Comparison of ENCODE assay signal across 9 mouse cellular contexts in genomic region chr11:80090555-80091164, GRCm38 (mm10). TPM values are rescaled to one million over a fixed set of nuclear protein-coding genes. Genes with fewer than 3 reads are reported as not detected.
DNase-seq lines count a peak whose midpoint lies in the region; ATAC-seq and TF ChIP-seq lines count a peak whose summit lies in the region.
"Had no signal": no experiment of that assay in that cellular context is flagged by ENCODE, and none has a peak within 500 bp of the region (broad histone marks: within the 10 kb centered on the region; RNA-seq: fewer than 3 reads in every experiment).

No protein-coding gene starts in this region.

- in situ Hi-C loops in CH12.LX (cut with MboI; ENCODE audit: low pct_ligation_motif_present, low pct_unique_long_range_greater_than_20kb, low sequenced_read_pairs) = no loop called here

- TF ChIP-seq POLR2A in CH12.LX (IDR thresholded peaks at IDR 0.05; ENCODE audit: low read depth, low read length) = no peak

- peaks cover 15% of the 10 kb centered on the region; the same call in 1 of the 2 replicates for H3K36me3 ChIP-seq in heart, embryonic 10.5 days
- H3K36me3 ChIP-seq in CH12.LX (replicated peaks in 1 of 2; ENCODE audit: control insufficient read depth in 1 of 2, insufficient read depth in 1 of 2, low read length in 1 of 2) = peaks cover 15 to 30% of the 10 kb centered on the region in 2 experiments
- peaks cover 5% of the 10 kb centered on the region; the same call in 1 of the 2 replicates for H3K36me3 ChIP-seq in hindbrain, embryonic 13.5 days
- H3K36me3 ChIP-seq in macrophage (ENCODE audit: inconsistent target) = no peaks in the 10 kb centered on the region

- H3K79me2 ChIP-seq in CH12.LX (replicated peaks; ENCODE audit: control insufficient read depth, extremely low read depth, insufficient read depth, poor library complexity, severe bottlenecking) = peaks cover 56% of the 10 kb centered on the region
- H3K79me2 ChIP-seq in macrophage (ENCODE audit: inconsistent target) = peaks cover 57% of the 10 kb centered on the region

- TF ChIP-seq RAD21 in CH12.LX (IDR thresholded peaks at IDR 0.05; ENCODE audit: low read depth, low read length) = no peak; the same call in 1 of the 2 replicates

- no peaks in the 10 kb centered on the region for H3K27me3 ChIP-seq in heart, embryonic 10.5 days (ENCODE audit: insufficient read depth, poor library complexity, severe bottlenecking)
- H3K27me3 ChIP-seq in CH12.LX (replicated peaks) = no peaks in the 10 kb centered on the region
- no peaks in the 10 kb centered on the region for H3K27me3 ChIP-seq in hindbrain, embryonic 13.5 days

- H3K4me3 ChIP-seq in heart, embryonic 10.5 days = peak overlapping the region; percentile 100
- peak overlapping the region; percentile 73 to 88 (median 75) for H3K4me3 ChIP-seq in CH12.LX (replicated peaks in 1 of 3; ENCODE audit: low read depth in 2 of 3, low read length in 2 of 3, poor library complexity in 1 of 3)
- H3K4me3 ChIP-seq in hindbrain, embryonic 13.5 days = peak overlapping the region; percentile 98; the same call in 1 of the 2 replicates
- peak overlapping the region; percentile 78 for H3K4me3 ChIP-seq in macrophage (ENCODE audit: inconsistent target)

- TF ChIP-seq EP300 in CH12.LX (IDR thresholded peaks at IDR 0.05; ENCODE audit: low read length) = no peak

- peaks cover 5% of the 10 kb centered on the region; the same call in 1 of the 2 replicates for H3K4me1 ChIP-seq in heart, embryonic 10.5 days
- peaks cover 9 to 46% of the 10 kb centered on the region in 2 experiments for H3K4me1 ChIP-seq in CH12.LX (ENCODE audit: control insufficient read depth in 1 of 2, insufficient read depth in 2 of 2)
- peaks cover 16% of the 10 kb centered on the region for H3K4me1 ChIP-seq in hindbrain, embryonic 13.5 days (replicated peaks)

- dilution Hi-C loops in CH12.LX (cut with MboI; ENCODE audit: extremely low pct_ligation_motif_present, extremely low pct_unique_long_range_greater_than_20kb, low sequenced_read_pairs) = no loop called here

- H3K27ac ChIP-seq in heart, embryonic 10.5 days = no peak overlapping the region
- H3K27ac ChIP-seq in CH12.LX (ENCODE audit: insufficient read depth, low read depth) (no peak overlapping the region), macrophage (no peak overlapping the region)
- H3K27ac ChIP-seq in hindbrain, embryonic 13.5 days = no peak overlapping the region

- peak overlapping the region; percentile 89; the same call in 1 of the 2 replicates for H3K9ac ChIP-seq in CH12.LX (ENCODE audit: insufficient read depth, low read depth)
- no peak overlapping the region for H3K9ac ChIP-seq in hindbrain, embryonic 13.5 days

- H3K9me3 ChIP-seq in heart, embryonic 10.5 days = no peaks in the 10 kb centered on the region
- no peaks in the 10 kb centered on the region for H3K9me3 ChIP-seq in CH12.LX (replicated peaks; ENCODE audit: low read length)
- no peaks in the 10 kb centered on the region for H3K9me3 ChIP-seq in hindbrain, embryonic 13.5 days

- no peak for ATAC-seq in hindbrain, embryonic 13.5 days (ENCODE audit: low FRiP score)

- H3K4me2 ChIP-seq in CH12.LX (ENCODE audit: insufficient read depth, low read depth, poor library complexity, severe bottlenecking) = peak overlapping the region; percentile 69; the same call in 1 of the 2 replicates
- H3K4me2 ChIP-seq in hindbrain, embryonic 13.5 days = peak overlapping the region; percentile 92

- no peak for DNase-seq in heart, embryonic 10.5 days (ENCODE audit: low spot score)
- no peak for DNase-seq in heart, adult 11 months
- DNase-seq in CH12.LX (ENCODE audit: extremely low read depth) = no peak
- no peak for DNase-seq in cerebellum, postnatal 4 days (ENCODE audit: low spot score in 2 of 2)
- DNase-seq in gastrocnemius, adult 18-20 months (ENCODE audit: low spot score) = no peak
- DNase-seq in left cerebral cortex, adult 8-10 months (ENCODE audit: low spot score in 2 of 2) = no peak
- DNase-seq: cerebellum, postnatal 10 days had no signal

- TF ChIP-seq CTCF in CH12.LX (conservative IDR thresholded peaks at IDR 0.05 in 1 of 2, IDR thresholded peaks at IDR 0.05 in 1 of 2; ENCODE audit: low read depth in 2 of 2, low read length in 2 of 2) = peak in 1 of 2 experiments; percentile 26; a peak in 2 of 4 replicates

- 62% methylated on average over 3 of the region's 3 CpGs for WGBS in heart, embryonic 10.5 days
- WGBS in hindbrain, embryonic 13.5 days = 66% methylated on average over 3 of the region's 3 CpGs
- WGBS in macrophage (ENCODE audit: missing documents) = 46% methylated on average over 3 of the region's 3 CpGs

TF ChIP-seq in CH12.LX, 34 proteins besides CTCF, POLR2A, EP300 and RAD21:
- peak; percentile 90 for TF ChIP-seq ZNF384 (IDR thresholded peaks at IDR 0.05; ENCODE audit: low read depth, low read length)
- no peak for TF ChIP-seq ZC3H11A (IDR thresholded peaks at IDR 0.05; ENCODE audit: low read depth, low read length)
- no peak for TF ChIP-seq JUN (IDR thresholded peaks at IDR 0.05; ENCODE audit: insufficient read depth, low read depth, low read length)
- no peak for TF ChIP-seq NRF1 (IDR thresholded peaks at IDR 0.05; ENCODE audit: low read depth, low read length)
- no peak for TF ChIP-seq CHD2 (IDR thresholded peaks at IDR 0.05; ENCODE audit: low read length)
- 0 out of 2 replicates have a peak, but pooled peaks have one; percentile 45 for TF ChIP-seq MYC (IDR thresholded peaks at IDR 0.05; ENCODE audit: low read depth, low read length)
- TF ChIP-seq TBP (conservative IDR thresholded peaks at IDR 0.05; ENCODE audit: low read depth, low read length) = peak; percentile 70; the same call in 1 of the 2 replicates
- TF ChIP-seq ELF1 (IDR thresholded peaks at IDR 0.05; ENCODE audit: low read depth, low read length) = no peak

RNA-seq across cellular contexts. Expression of gene Atad5, which starts 1.5 kb away (rescaled TPM):
- polyA plus RNA-seq in heart, embryonic 10.5 days (2016; fragmentation: Nextera tagmentation; extraction: Ambion mirVana) = 8.4 and 11.0 TPM in 2 replicates
- total RNA-seq in CH12.LX (2012; rRNA removed) (24.0 and 26.4 TPM in 2 replicates), CH12.LX (2014; rRNA removed) (46.3 and 48.1 TPM in 2 replicates)
- polyA plus RNA-seq in CH12.LX (2012; ENCODE audit: insufficient read length, low read depth) (32.9 and 35.2 TPM in 2 replicates), macrophage (2018) (1.5 to 6.1 TPM (median 1.9 TPM) in 3 replicates)
- 6.1 and 6.3 TPM in 2 replicates for polyA plus RNA-seq in hindbrain, embryonic 13.5 days (2015; fragmentation: Nextera tagmentation; extraction: Ambion mirVana)
- total RNA-seq in macrophage (2018; cell fraction: chromatin; rRNA removed) = 10 to 100 TPM in 14 of 26 experiments, 1 to 10 TPM in 12; 3.4 to 18.6 (median 10.6) TPM
- total RNA-seq in macrophage (2018; cell fraction: cytosol; rRNA removed) = 1 to 10 TPM in 25 of 26 experiments, under 1 TPM in 1; 0.86 to 3.2 (median 2.4) TPM
- 10 to 100 TPM in 2 of 26 experiments, 1 to 10 TPM in 24; 2.5 to 28.8 (median 6.8) TPM for total RNA-seq in macrophage (2018; cell fraction: nucleus; rRNA removed)
- under 1 TPM; 0.64 to 0.78 TPM for total RNA-seq in gastrocnemius, adult 18-20 months (2021)
- 1 to 10 TPM; 3.4 to 4.9 (median 3.6) TPM for total RNA-seq in left cerebral cortex, adult 8-10 months (2022)

RNA-seq across cellular contexts. Expression of gene Crlf3, which starts 9.9 kb away (rescaled TPM):
- polyA plus RNA-seq in heart, embryonic 10.5 days (2016; fragmentation: Nextera tagmentation; extraction: Ambion mirVana) = 48.1 and 57.5 TPM in 2 replicates
- total RNA-seq in CH12.LX (2012; rRNA removed) (106 and 113 TPM in 2 replicates), CH12.LX (2014; rRNA removed) (152 and 173 TPM in 2 replicates)
- polyA plus RNA-seq in CH12.LX (2012; ENCODE audit: insufficient read length, low read depth) (114 and 118 TPM in 2 replicates), macrophage (2018) (27.5 to 59.0 TPM (median 37.3 TPM) in 3 replicates)
- polyA plus RNA-seq in hindbrain, embryonic 13.5 days (2015; fragmentation: Nextera tagmentation; extraction: Ambion mirVana) = 12.3 and 13.1 TPM in 2 replicates
- 100 to 1,000 TPM in 22 of 26 experiments, 10 to 100 TPM in 4; 65.9 to 570 (median 261) TPM for total RNA-seq in macrophage (2018; cell fraction: chromatin; rRNA removed)
- total RNA-seq in macrophage (2018; cell fraction: cytosol; rRNA removed) = 10 to 100 TPM; 46.9 to 78.6 (median 56.5) TPM
- 100 to 1,000 TPM in 23 of 26 experiments, 10 to 100 TPM in 3; 70.6 to 590 (median 171) TPM for total RNA-seq in macrophage (2018; cell fraction: nucleus; rRNA removed)
- total RNA-seq in gastrocnemius, adult 18-20 months (2021) = 1 to 10 TPM; 3.4 to 3.9 TPM
- 10 to 100 TPM; 16.1 to 23.6 (median 21.1) TPM for total RNA-seq in left cerebral cortex, adult 8-10 months (2022)

RNA-seq across cellular contexts. Expression of gene Tefm, which starts 51.3 kb away (rescaled TPM):
- polyA plus RNA-seq in heart, embryonic 10.5 days (2016; fragmentation: Nextera tagmentation; extraction: Ambion mirVana) = 35.4 and 36.6 TPM in 2 replicates
- total RNA-seq in CH12.LX (2012; rRNA removed) (34.4 and 36.6 TPM in 2 replicates), CH12.LX (2014; rRNA removed) (70.2 and 76.1 TPM in 2 replicates)
- polyA plus RNA-seq in CH12.LX (2012; ENCODE audit: insufficient read length, low read depth) (42.1 and 43.9 TPM in 2 replicates), macrophage (2018) (7.9 to 16.0 TPM (median 9.1 TPM) in 3 replicates)
- polyA plus RNA-seq in hindbrain, embryonic 13.5 days (2015; fragmentation: Nextera tagmentation; extraction: Ambion mirVana) = 25.8 and 25.9 TPM in 2 replicates
- total RNA-seq in macrophage (2018; cell fraction: chromatin; rRNA removed) = 10 to 100 TPM in 5 of 26 experiments, 1 to 10 TPM in 21; 1.0 to 12.9 (median 5.6) TPM
- total RNA-seq in macrophage (2018; cell fraction: cytosol; rRNA removed) = 10 to 100 TPM in 18 of 26 experiments, 1 to 10 TPM in 8; 4.6 to 15.5 (median 10.5) TPM
- total RNA-seq in macrophage (2018; cell fraction: nucleus; rRNA removed) = 10 to 100 TPM in 10 of 26 experiments, 1 to 10 TPM in 16; 1.6 to 17.8 (median 8.9) TPM
- total RNA-seq in gastrocnemius, adult 18-20 months (2021) = 10 to 100 TPM; 19.2 to 20.5 TPM
- 10 to 100 TPM in 3 of 4 experiments, 1 to 10 TPM in 1; 7.5 to 14.8 (median 10.9) TPM for total RNA-seq in left cerebral cortex, adult 8-10 months (2022)
